19 mouse cellular contexts compared by ENCODE assay signal in genomic region chr1:124152101-124152500, GRCm38 (mm10).
DNase-seq lines count a peak whose midpoint lies in the region; ATAC-seq and TF ChIP-seq lines count a peak whose summit lies in the region.
"Had no signal": no experiment of that assay in that cellular context is flagged by ENCODE, and none has a peak within 500 bp of the region (broad histone marks: within the 10 kb centered on the region; RNA-seq: fewer than 3 reads in every experiment).

No protein-coding gene starts in this region.

- TF ChIP-seq POLR2A in brain, embryonic 14.5 days (IDR thresholded peaks at IDR 0.05; ENCODE audit: borderline replicate concordance, extremely low read depth, insufficient read depth, insufficient read length, poor library complexity, severe bottlenecking) = no peak

- no peak for TF ChIP-seq CTCF in brain, embryonic 14.5 days (IDR thresholded peaks at IDR 0.05; ENCODE audit: borderline replicate concordance, extremely low read depth, insufficient read depth, insufficient read length)

- H3K4me2 ChIP-seq in forebrain, embryonic 16.5 days (ENCODE audit: low read length) = no peak overlapping the region
- H3K4me2 ChIP-seq in forebrain, embryonic 11.5 days (ENCODE audit: low read depth, low read length, severe bottlenecking) = no peak overlapping the region
- H3K4me2 ChIP-seq: embryonic facial prominence, embryonic 13.5 days; embryonic facial prominence, embryonic 15.5 days; forebrain, embryonic 15.5 days had no signal

- H3K9ac ChIP-seq in forebrain, embryonic 16.5 days (replicated peaks; ENCODE audit: low read depth, low read length) = no peak overlapping the region
- H3K9ac ChIP-seq in forebrain, embryonic 11.5 days (ENCODE audit: low read length) = no peak overlapping the region
- H3K9ac ChIP-seq: embryonic facial prominence, embryonic 13.5 days; embryonic facial prominence, embryonic 15.5 days; forebrain, embryonic 15.5 days had no signal

- no peaks in the 10 kb centered on the region for H3K4me1 ChIP-seq in forebrain, embryonic 16.5 days (replicated peaks; ENCODE audit: control insufficient read depth, insufficient read depth, low read length)
- H3K4me1 ChIP-seq in forebrain, embryonic 11.5 days (replicated peaks; ENCODE audit: control insufficient read depth, insufficient read depth, low read length) = no peaks in the 10 kb centered on the region
- H3K4me1 ChIP-seq: embryonic facial prominence, embryonic 13.5 days; embryonic facial prominence, embryonic 15.5 days; forebrain, embryonic 10.5 days; forebrain, embryonic 15.5 days had no signal

- no peak for DNase-seq in forebrain, embryonic 11.5 days (ENCODE audit: low spot score)
- DNase-seq in brain, adult 2 months (ENCODE audit: low read depth, low spot score) = peak; percentile 22
- peak; percentile 64 for DNase-seq in brain, embryonic 14.5 days (ENCODE audit: low read depth)
- DNase-seq in right cerebral cortex, postnatal 25 days = no peak
- DNase-seq: adrenal gland, adult 2 months; adrenal gland, postnatal 10 days; adrenal gland, postnatal 25 days; cerebellum, adult 11 months; cerebellum, adult 18-20 months; cerebellum, adult 8-10 months; cerebellum, adult 9-11 months; cerebellum, postnatal 36 days; embryo, embryonic 11 days had no signal

- peak; percentile 43; the same call in 1 of the 2 replicates for ATAC-seq in forebrain, embryonic 16.5 days
- no peak for ATAC-seq in forebrain, embryonic 11.5 days (replicated peaks; ENCODE audit: low FRiP score)
- ATAC-seq: forebrain, embryonic 15.5 days had no signal

- no peaks in the 10 kb centered on the region for H3K36me3 ChIP-seq in forebrain, embryonic 16.5 days (ENCODE audit: control insufficient read depth, insufficient read depth)
- no peaks in the 10 kb centered on the region for H3K36me3 ChIP-seq in forebrain, embryonic 11.5 days (ENCODE audit: control insufficient read depth, insufficient read depth, low read length)
- H3K36me3 ChIP-seq: embryonic facial prominence, embryonic 13.5 days; embryonic facial prominence, embryonic 15.5 days; forebrain, embryonic 10.5 days; forebrain, embryonic 15.5 days had no signal

- no peak overlapping the region for H3K27ac ChIP-seq in forebrain, embryonic 16.5 days (ENCODE audit: low read length)
- no peak overlapping the region for H3K27ac ChIP-seq in forebrain, embryonic 11.5 days (ENCODE audit: low read depth, low read length)
- H3K27ac ChIP-seq: embryonic facial prominence, embryonic 13.5 days; embryonic facial prominence, embryonic 15.5 days; forebrain, embryonic 10.5 days; forebrain, embryonic 15.5 days had no signal

- H3K9me3 ChIP-seq in forebrain, embryonic 16.5 days (ENCODE audit: control insufficient read depth, low read length) = no peaks in the 10 kb centered on the region
- no peaks in the 10 kb centered on the region for H3K9me3 ChIP-seq in forebrain, embryonic 11.5 days (ENCODE audit: control insufficient read depth, low read length)
- H3K9me3 ChIP-seq: embryonic facial prominence, embryonic 13.5 days; embryonic facial prominence, embryonic 15.5 days; forebrain, embryonic 10.5 days; forebrain, embryonic 15.5 days had no signal

- H3K4me3 ChIP-seq in forebrain, embryonic 16.5 days (replicated peaks; ENCODE audit: low read length) = no peak overlapping the region
- no peak overlapping the region for H3K4me3 ChIP-seq in forebrain, embryonic 11.5 days (ENCODE audit: low read depth, low read length)
- H3K4me3 ChIP-seq: embryonic facial prominence, embryonic 13.5 days; embryonic facial prominence, embryonic 15.5 days; erythroblast, embryonic 14.5 days; forebrain, embryonic 10.5 days; forebrain, embryonic 15.5 days had no signal

- H3K27me3 ChIP-seq in forebrain, embryonic 16.5 days (replicated peaks; ENCODE audit: control insufficient read depth, insufficient read depth, low read length) = no peaks in the 10 kb centered on the region
- H3K27me3 ChIP-seq in forebrain, embryonic 11.5 days (ENCODE audit: control insufficient read depth, insufficient read depth, low read length) = no peaks in the 10 kb centered on the region
- H3K27me3 ChIP-seq: embryonic facial prominence, embryonic 13.5 days; embryonic facial prominence, embryonic 15.5 days; forebrain, embryonic 15.5 days had no signal

Comparison
In these comparisons a context has a peak if more than half of its experiments do, and no peak if none do; other contexts are left out.
1. DNase-seq: peak in brain, adult 2 months (single experiment) and brain, embryonic 14.5 days (single experiment); none in forebrain, embryonic 11.5 days (single experiment) and right cerebral cortex, postnatal 25 days (single experiment).